Mouse (Mus musculus): ENCODE data around the gene Srsf12. TPM values are rescaled to one million over a fixed set of nuclear protein-coding genes. Genes with fewer than 3 reads are reported as not detected.

Srsf12 gene
- polyA plus RNA-seq (2012; rRNA removed), result 10.9 and 13.3 TPM in 2 replicates
- 13.3 and 20.3 TPM in 2 replicates for polyA plus RNA-seq (2014; fragmentation: Nextera tagmentation; extraction: Ambion mirVana)

- H3K27ac ChIP-seq (replicated peaks; ENCODE audit: low read depth, low read length), result peak within 1 kb of the TSS; percentile 52
- peak; percentile 82 for ATAC-seq (ENCODE audit: low FRiP score, low read depth)
These were observed at the start of gene Srsf12 for GRCm38 (mm10) chr4:33208881-33209841. Gene Srsf12, plus strand, starts transcription at chr4:33208991.

GRCm38 (mm10) chr4:33183477-33183876, 25.3 kb upstream of the Srsf12 start:
- no peaks in the 10 kb centered on the region for H3K9me3 ChIP-seq (ENCODE audit: control insufficient read depth, low read length)
- TF ChIP-seq POLR2A (IDR thresholded peaks at IDR 0.05; ENCODE audit: borderline replicate concordance, extremely low read depth, insufficient read depth, insufficient read length), result no peak
- DNase-seq (ENCODE audit: low spot score), result no peak
- WGBS, result 81% methylated on average over 5 of the region's 5 CpGs
- no peak overlapping the region for H3K4me3 ChIP-seq (replicated peaks; ENCODE audit: low read length)
- H3K27ac ChIP-seq (replicated peaks; ENCODE audit: low read depth, low read length), result no peak overlapping the region
- ATAC-seq (ENCODE audit: low FRiP score, low read depth), result no peak
- no peak overlapping the region for H3K4me2 ChIP-seq (replicated peaks; ENCODE audit: low read depth, low read length, severe bottlenecking)
- H3K36me3 ChIP-seq (ENCODE audit: control insufficient read depth, insufficient read depth, low read length), result no peaks in the 10 kb centered on the region
- no peaks in the 10 kb centered on the region for H3K27me3 ChIP-seq (ENCODE audit: control insufficient read depth, insufficient read depth, low read length)
- H3K9ac ChIP-seq (ENCODE audit: low read depth, low read length, severe bottlenecking), result no peak overlapping the region
- no peaks in the 10 kb centered on the region for H3K4me1 ChIP-seq (ENCODE audit: control insufficient read depth, insufficient read depth, low read length)

More at GRCm38 (mm10) chr4:33208881-33209841, at the start of gene Srsf12:
- H3K4me2 ChIP-seq (replicated peaks; ENCODE audit: low read depth, low read length, severe bottlenecking), result peak within 1 kb of the TSS; percentile 94
- TF ChIP-seq POLR2A (IDR thresholded peaks at IDR 0.05; ENCODE audit: borderline replicate concordance, extremely low read depth, insufficient read depth, insufficient read length), result no peak
- no peaks in the 10 kb centered on the region for H3K36me3 ChIP-seq (ENCODE audit: control insufficient read depth, insufficient read depth, low read length)
- WGBS, result 2% methylated on average over 49 of the region's 65 CpGs
- no peaks in the 10 kb centered on the region for H3K27me3 ChIP-seq (ENCODE audit: control insufficient read depth, insufficient read depth, low read length)
- H3K4me1 ChIP-seq (ENCODE audit: control insufficient read depth, insufficient read depth, low read length), result 0 out of 2 replicates have a peak, but pooled peaks cover 3% of the 10 kb centered on the region
- DNase-seq (ENCODE audit: low spot score), result peak; percentile 40
- peak within 1 kb of the TSS; percentile 74 for H3K4me3 ChIP-seq (replicated peaks; ENCODE audit: low read length)
- no peaks in the 10 kb centered on the region for H3K9me3 ChIP-seq (ENCODE audit: control insufficient read depth, low read length)
- H3K9ac ChIP-seq (ENCODE audit: low read depth, low read length, severe bottlenecking), result peak within 1 kb of the TSS; percentile 88

GRCm38 (mm10) chr4:33188164-33188563, 20.6 kb upstream of the Srsf12 start:
- Histone ChIP-seq H3K27ac (replicated peaks; ENCODE audit: low read depth, low read length) (no peak overlapping the region), H3K27me3 (ENCODE audit: control insufficient read depth, insufficient read depth, low read length) (no peaks in the 10 kb centered on the region), H3K9ac (ENCODE audit: low read depth, low read length, severe bottlenecking) (no peak overlapping the region), H3K4me2 (replicated peaks; ENCODE audit: low read depth, low read length, severe bottlenecking) (peak overlapping the region; percentile 88; the same call in 1 of the 2 replicates), H3K36me3 (ENCODE audit: control insufficient read depth, insufficient read depth, low read length) (no peaks in the 10 kb centered on the region), H3K4me3 (replicated peaks; ENCODE audit: low read length) (no peak overlapping the region), H3K9me3 (ENCODE audit: control insufficient read depth, low read length) (no peaks in the 10 kb centered on the region), H3K4me1 (ENCODE audit: control insufficient read depth, insufficient read depth, low read length) (0 out of 2 replicates have a peak, but pooled peaks cover 3% of the 10 kb centered on the region)
- 15% methylated on average over 9 of the region's 9 CpGs for WGBS
- peak; percentile 60 for DNase-seq (ENCODE audit: low spot score)
- ATAC-seq (ENCODE audit: low FRiP score, low read depth), result no peak
- TF ChIP-seq POLR2A (IDR thresholded peaks at IDR 0.05; ENCODE audit: borderline replicate concordance, extremely low read depth, insufficient read depth, insufficient read length), result no peak

GRCm38 (mm10) chr4:33188781-33189734, 19.7 kb upstream of the Srsf12 start:
- peak; percentile 90 for ATAC-seq (ENCODE audit: low FRiP score, low read depth)
- peak overlapping the region; percentile 61 for H3K4me3 ChIP-seq (replicated peaks; ENCODE audit: low read length)
- WGBS, result under 1% methylated on average over 69 of the region's 123 CpGs

More at GRCm38 (mm10) chr4:33188781-33189734, 19.7 kb upstream of the Srsf12 start:
- Histone ChIP-seq H3K9ac (ENCODE audit: low read depth, low read length, severe bottlenecking) (peak overlapping the region; percentile 72), H3K36me3 (ENCODE audit: control insufficient read depth, insufficient read depth, low read length) (no peaks in the 10 kb centered on the region), H3K27ac (replicated peaks; ENCODE audit: low read depth, low read length) (peak overlapping the region; percentile 81), H3K4me1 (ENCODE audit: control insufficient read depth, insufficient read depth, low read length) (0 out of 2 replicates have a peak, but pooled peaks cover 3% of the 10 kb centered on the region), H3K9me3 (ENCODE audit: control insufficient read depth, low read length) (no peaks in the 10 kb centered on the region), H3K27me3 (ENCODE audit: control insufficient read depth, insufficient read depth, low read length) (no peaks in the 10 kb centered on the region), H3K4me2 (replicated peaks; ENCODE audit: low read depth, low read length, severe bottlenecking) (peak overlapping the region; percentile 88)
- TF ChIP-seq POLR2A (IDR thresholded peaks at IDR 0.05; ENCODE audit: borderline replicate concordance, extremely low read depth, insufficient read depth, insufficient read length), result 0 out of 2 replicates have a peak, but pooled peaks have one; percentile 26
- peak; percentile 74 for DNase-seq (ENCODE audit: low spot score)

Data from limb, embryonic 14.5 days (tissue).